Mouse (Mus musculus): ENCODE results near the gene Zfp568. TPM values are rescaled to one million over a fixed set of nuclear protein-coding genes. Genes with fewer than 3 reads are reported as not detected.

Zfp568 gene
- total and polyA plus RNA-seq, 3 experiments, result 10.6 to 12.6 (median 11.5) TPM

GRCm38 (mm10) chr7:30007601-30008000 lies 23.8 kb downstream of the Zfp568 start:
- peaks cover 47 to 78% of the 10 kb centered on the region in 2 experiments for H3K36me3 ChIP-seq (replicated peaks in 1 of 2; ENCODE audit: control insufficient read depth in 1 of 2, insufficient read depth in 1 of 2, low read length in 1 of 2)
- no peak overlapping the region for H3K9ac ChIP-seq (ENCODE audit: insufficient read depth, low read depth)
- TF ChIP-seq SMC3 (IDR thresholded peaks at IDR 0.05; ENCODE audit: low read depth, low read length), result no peak
- no peak for TF ChIP-seq ETS1 (conservative IDR thresholded peaks at IDR 0.05; ENCODE audit: low read depth, low read length)
- TF ChIP-seq BHLHE40 (IDR thresholded peaks at IDR 0.05; ENCODE audit: low read depth, low read length), result no peak
- no peak for TF ChIP-seq UBTF (IDR thresholded peaks at IDR 0.05; ENCODE audit: low read depth, low read length)
- TF ChIP-seq GABPA (IDR thresholded peaks at IDR 0.05; ENCODE audit: insufficient replicate concordance, low read depth, low read length), result no peak
- no peak for TF ChIP-seq JUN (IDR thresholded peaks at IDR 0.05; ENCODE audit: insufficient read depth, low read depth, low read length)
- no peak for TF ChIP-seq MAFK (IDR thresholded peaks at IDR 0.05; ENCODE audit: insufficient replicate concordance, low read length)
- no peak for TF ChIP-seq HCFC1 (IDR thresholded peaks at IDR 0.05; ENCODE audit: low read depth, low read length)
- TF ChIP-seq CHD2 (IDR thresholded peaks at IDR 0.05; ENCODE audit: low read length), result no peak
- TF ChIP-seq POLR2A (IDR thresholded peaks at IDR 0.05; ENCODE audit: low read depth, low read length), result no peak
- TF ChIP-seq KAT2A (IDR thresholded peaks at IDR 0.05; ENCODE audit: insufficient replicate concordance, low read length), result no peak
- no peak for TF ChIP-seq CHD1 (IDR thresholded peaks at IDR 0.05; ENCODE audit: low read depth, low read length)
- no peak for TF ChIP-seq SIN3A (IDR thresholded peaks at IDR 0.05; ENCODE audit: low read length)
- no peak for TF ChIP-seq ZC3H11A (IDR thresholded peaks at IDR 0.05; ENCODE audit: low read depth, low read length)
- TF ChIP-seq MEF2A (IDR thresholded peaks at IDR 0.05; ENCODE audit: borderline replicate concordance, low read depth, low read length), result no peak
- TF ChIP-seq ZNF384 (IDR thresholded peaks at IDR 0.05; ENCODE audit: low read depth, low read length), result no peak
- TF ChIP-seq NRF1 (IDR thresholded peaks at IDR 0.05; ENCODE audit: low read depth, low read length), result no peak
- DNase-seq (ENCODE audit: extremely low read depth), result no peak
- H3K4me1 ChIP-seq (ENCODE audit: control insufficient read depth in 1 of 2, insufficient read depth in 2 of 2), result peaks cover 0 to 6% of the 10 kb centered on the region in 2 experiments; a peak in 2 of 4 replicates
- in situ Hi-C loops (cut with MboI; ENCODE audit: low pct_ligation_motif_present, low pct_unique_long_range_greater_than_20kb, low sequenced_read_pairs), result no loop called here
- H3K27me3 ChIP-seq (replicated peaks), result no peaks in the 10 kb centered on the region
- no peaks in the 10 kb centered on the region for H3K79me2 ChIP-seq (replicated peaks; ENCODE audit: control insufficient read depth, extremely low read depth, insufficient read depth, poor library complexity, severe bottlenecking)
- no peak overlapping the region for H3K4me2 ChIP-seq (ENCODE audit: insufficient read depth, low read depth, poor library complexity, severe bottlenecking)
- H3K4me3 ChIP-seq (replicated peaks in 1 of 3; ENCODE audit: low read depth in 2 of 3, low read length in 2 of 3, poor library complexity in 1 of 3), result no peak overlapping the region
- no peaks in the 10 kb centered on the region for H3K9me3 ChIP-seq (replicated peaks; ENCODE audit: low read length)
- H3K27ac ChIP-seq (ENCODE audit: insufficient read depth, low read depth), result no peak overlapping the region
- dilution Hi-C loops (cut with MboI; ENCODE audit: extremely low pct_ligation_motif_present, extremely low pct_unique_long_range_greater_than_20kb, low sequenced_read_pairs), result no loop called here

- Histone ChIP-seq H3K4me3 (replicated peaks in 1 of 3; ENCODE audit: low read depth in 2 of 3, low read length in 2 of 3, poor library complexity in 1 of 3) (no peak overlapping the region), H3K27me3 (replicated peaks) (no peaks in the 10 kb centered on the region), H3K4me2 (ENCODE audit: insufficient read depth, low read depth, poor library complexity, severe bottlenecking) (no peak overlapping the region), H3K9me3 (replicated peaks; ENCODE audit: low read length) (no peaks in the 10 kb centered on the region), H3K79me2 (replicated peaks; ENCODE audit: control insufficient read depth, extremely low read depth, insufficient read depth, poor library complexity, severe bottlenecking) (no peaks in the 10 kb centered on the region), H3K36me3 (replicated peaks in 1 of 2; ENCODE audit: control insufficient read depth in 1 of 2, insufficient read depth in 1 of 2, low read length in 1 of 2) (peaks cover 45 to 79% of the 10 kb centered on the region in 2 experiments), H3K9ac (ENCODE audit: insufficient read depth, low read depth) (no peak overlapping the region), H3K4me1 (ENCODE audit: control insufficient read depth in 1 of 2, insufficient read depth in 2 of 2) (peaks cover 0 to 6% of the 10 kb centered on the region in 2 experiments; a peak in 2 of 4 replicates), H3K27ac (ENCODE audit: insufficient read depth, low read depth) (peak overlapping the region; percentile 49; the same call in 1 of the 2 replicates)
- TF ChIP-seq POLR2A (IDR thresholded peaks at IDR 0.05; ENCODE audit: low read depth, low read length) (no peak), SMC3 (IDR thresholded peaks at IDR 0.05; ENCODE audit: low read depth, low read length) (no peak), TBP (conservative IDR thresholded peaks at IDR 0.05; ENCODE audit: low read depth, low read length) (no peak), MAFK (IDR thresholded peaks at IDR 0.05; ENCODE audit: insufficient replicate concordance, low read length) (no peak), RAD21 (IDR thresholded peaks at IDR 0.05; ENCODE audit: low read depth, low read length) (no peak), UBTF (IDR thresholded peaks at IDR 0.05; ENCODE audit: low read depth, low read length) (no peak), BHLHE40 (IDR thresholded peaks at IDR 0.05; ENCODE audit: low read depth, low read length) (no peak), E2F4 (IDR thresholded peaks at IDR 0.05; ENCODE audit: insufficient replicate concordance, low read depth, low read length) (no peak), MXI1 (IDR thresholded peaks at IDR 0.05; ENCODE audit: low read depth, low read length) (no peak), CTCF (conservative IDR thresholded peaks at IDR 0.05 in 1 of 2, IDR thresholded peaks at IDR 0.05 in 1 of 2; ENCODE audit: low read depth in 2 of 2, low read length in 2 of 2) (no peak), MYC (IDR thresholded peaks at IDR 0.05; ENCODE audit: low read depth, low read length) (no peak), ELF1 (IDR thresholded peaks at IDR 0.05; ENCODE audit: low read depth, low read length) (no peak), MAX (IDR thresholded peaks at IDR 0.05; ENCODE audit: low read length) (no peak), ZC3H11A (IDR thresholded peaks at IDR 0.05; ENCODE audit: low read depth, low read length) (no peak)
- dilution Hi-C loops (cut with MboI; ENCODE audit: extremely low pct_ligation_motif_present, extremely low pct_unique_long_range_greater_than_20kb, low sequenced_read_pairs), result no loop called here
- DNase-seq (ENCODE audit: extremely low read depth), result no peak
- in situ Hi-C loops (cut with MboI; ENCODE audit: low pct_ligation_motif_present, low pct_unique_long_range_greater_than_20kb, low sequenced_read_pairs), result no loop called here
Observed at GRCm38 (mm10) chr7:30008020-30008690, 24.4 kb downstream of the Zfp568 start.

Data from CH12.LX (cell line).